In genomic region chr2:36013010-36013409, GRCm38 (mm10) we compare ENCODE assay signal across 11 mouse cellular contexts. TPM values are rescaled to one million over a fixed set of nuclear protein-coding genes. Genes with fewer than 3 reads are reported as not detected.
DNase-seq lines count a peak whose midpoint lies in the region; ATAC-seq and TF ChIP-seq lines count a peak whose summit lies in the region.
"Had no signal": no experiment of that assay in that cellular context is flagged by ENCODE, and none has a peak within 500 bp of the region (broad histone marks: within the 10 kb centered on the region; RNA-seq: fewer than 3 reads in every experiment).

No protein-coding gene starts in this region.

- no peak overlapping the region for H3K4me2 ChIP-seq in forebrain, embryonic 16.5 days (ENCODE audit: low read length)
- no peak overlapping the region for H3K4me2 ChIP-seq in forebrain, embryonic 13.5 days
- no peak overlapping the region for H3K4me2 ChIP-seq in lung, postnatal 0 days (replicated peaks; ENCODE audit: low read depth, low read length)
- H3K4me2 ChIP-seq in hindbrain, embryonic 14.5 days (replicated peaks), result no peak overlapping the region
- H3K4me2 ChIP-seq: liver, embryonic 13.5 days had no signal

- H3K9ac ChIP-seq in forebrain, embryonic 16.5 days (replicated peaks; ENCODE audit: low read depth, low read length), result no peak overlapping the region
- H3K9ac ChIP-seq in forebrain, embryonic 13.5 days, result no peak overlapping the region
- no peak overlapping the region for H3K9ac ChIP-seq in lung, postnatal 0 days (replicated peaks; ENCODE audit: low read depth)
- no peak overlapping the region for H3K9ac ChIP-seq in hindbrain, embryonic 14.5 days
- H3K9ac ChIP-seq: liver, embryonic 13.5 days had no signal

- DNase-seq in adrenal gland, postnatal 36 days, result peak; percentile 59 to 62
- peak; percentile 83 for DNase-seq in kidney, adult 2 months
- peak; percentile 49 for DNase-seq in lung, postnatal 0 days (ENCODE audit: low spot score)
- no peak for DNase-seq in thymus, postnatal 36 days
- no peak for DNase-seq in hindbrain, embryonic 14.5 days (ENCODE audit: low spot score)
- no peak for DNase-seq in gastrocnemius, postnatal 4 days (ENCODE audit: low spot score in 2 of 2)
- DNase-seq: liver, embryonic 13.5 days had no signal

- no peaks in the 10 kb centered on the region for H3K36me3 ChIP-seq in forebrain, embryonic 16.5 days (ENCODE audit: control insufficient read depth, insufficient read depth)
- H3K36me3 ChIP-seq in forebrain, embryonic 13.5 days (ENCODE audit: poor library complexity, severe bottlenecking), result no peaks in the 10 kb centered on the region
- no peaks in the 10 kb centered on the region for H3K36me3 ChIP-seq in kidney, adult 2 months (ENCODE audit: control insufficient read depth, insufficient read depth, low read length)
- no peaks in the 10 kb centered on the region for H3K36me3 ChIP-seq in lung, postnatal 0 days (ENCODE audit: insufficient read depth, low read length)
- no peaks in the 10 kb centered on the region for H3K36me3 ChIP-seq in hindbrain, embryonic 14.5 days (replicated peaks; ENCODE audit: control insufficient read depth, insufficient read depth)
- H3K36me3 ChIP-seq: hindbrain, embryonic 10.5 days; liver, embryonic 13.5 days had no signal

- H3K27me3 ChIP-seq in forebrain, embryonic 16.5 days (replicated peaks; ENCODE audit: control insufficient read depth, insufficient read depth, low read length), result no peaks in the 10 kb centered on the region
- H3K27me3 ChIP-seq in forebrain, embryonic 13.5 days, result peaks cover 23% of the 10 kb centered on the region
- no peaks in the 10 kb centered on the region for H3K27me3 ChIP-seq in kidney, adult 2 months (replicated peaks; ENCODE audit: control insufficient read depth, insufficient read depth, low read length)
- peaks cover 3% of the 10 kb centered on the region; the same call in 1 of the 2 replicates for H3K27me3 ChIP-seq in lung, postnatal 0 days (replicated peaks; ENCODE audit: insufficient read depth, low read length)
- H3K27me3 ChIP-seq in hindbrain, embryonic 14.5 days (ENCODE audit: control insufficient read depth, insufficient read depth, low read length), result peaks cover 12% of the 10 kb centered on the region

- no peak overlapping the region for H3K4me3 ChIP-seq in forebrain, embryonic 16.5 days (replicated peaks; ENCODE audit: low read length)
- no peak overlapping the region for H3K4me3 ChIP-seq in forebrain, embryonic 13.5 days
- no peak overlapping the region for H3K4me3 ChIP-seq in kidney, adult 2 months (ENCODE audit: insufficient read depth, low read depth, low read length)
- H3K4me3 ChIP-seq in lung, postnatal 0 days (ENCODE audit: low read depth, low read length), result no peak overlapping the region
- H3K4me3 ChIP-seq in hindbrain, embryonic 14.5 days (replicated peaks; ENCODE audit: low read length), result no peak overlapping the region
- H3K4me3 ChIP-seq: hindbrain, embryonic 10.5 days; liver, embryonic 13.5 days had no signal

- H3K4me1 ChIP-seq in forebrain, embryonic 16.5 days (replicated peaks; ENCODE audit: control insufficient read depth, insufficient read depth, low read length), result peaks cover 14% of the 10 kb centered on the region
- peaks cover 20% of the 10 kb centered on the region for H3K4me1 ChIP-seq in forebrain, embryonic 13.5 days
- H3K4me1 ChIP-seq in kidney, adult 2 months (ENCODE audit: control insufficient read depth, insufficient read depth, low read length), result 0 out of 2 replicates have a peak, but pooled peaks cover 4% of the 10 kb centered on the region
- peaks cover 7% of the 10 kb centered on the region for H3K4me1 ChIP-seq in lung, postnatal 0 days (ENCODE audit: insufficient read depth, low read depth, low read length)
- H3K4me1 ChIP-seq in hindbrain, embryonic 14.5 days (replicated peaks; ENCODE audit: control insufficient read depth, insufficient read depth, low read length), result peaks cover 7% of the 10 kb centered on the region; the same call in 1 of the 2 replicates

- peak overlapping the region; percentile 7; the same call in 1 of the 2 replicates for H3K27ac ChIP-seq in forebrain, embryonic 16.5 days (ENCODE audit: low read length)
- no peak overlapping the region for H3K27ac ChIP-seq in forebrain, embryonic 13.5 days
- no peak overlapping the region for H3K27ac ChIP-seq in kidney, adult 2 months (ENCODE audit: insufficient read depth, low read depth, low read length)
- no peak overlapping the region for H3K27ac ChIP-seq in lung, postnatal 0 days (ENCODE audit: low read length)
- H3K27ac ChIP-seq in hindbrain, embryonic 14.5 days, result no peak overlapping the region
- H3K27ac ChIP-seq: hindbrain, embryonic 10.5 days; liver, embryonic 13.5 days had no signal

- no peak for TF ChIP-seq CTCF in kidney, adult 2 months (conservative IDR thresholded peaks at IDR 0.05; ENCODE audit: insufficient read depth, insufficient read length, low read depth, low read length)
- no peak for TF ChIP-seq CTCF in lung, postnatal 0 days (IDR thresholded peaks at IDR 0.05)

- H3K9me3 ChIP-seq in forebrain, embryonic 16.5 days (ENCODE audit: control insufficient read depth, low read length), result no peaks in the 10 kb centered on the region
- H3K9me3 ChIP-seq in forebrain, embryonic 13.5 days (replicated peaks), result no peaks in the 10 kb centered on the region
- H3K9me3 ChIP-seq in lung, postnatal 0 days (ENCODE audit: low read length), result no peaks in the 10 kb centered on the region
- H3K9me3 ChIP-seq in hindbrain, embryonic 14.5 days (ENCODE audit: control insufficient read depth, low read length), result no peaks in the 10 kb centered on the region
- H3K9me3 ChIP-seq: hindbrain, embryonic 10.5 days; liver, embryonic 13.5 days had no signal

- TF ChIP-seq POLR2A in kidney, adult 2 months (IDR thresholded peaks at IDR 0.05; ENCODE audit: low read depth, low read length), result no peak

- 69% methylated on average over 12 of the region's 12 CpGs for WGBS in forebrain, embryonic 16.5 days
- WGBS in forebrain, embryonic 13.5 days, result 69% methylated on average over 12 of the region's 12 CpGs
- 38% methylated on average over 12 of the region's 12 CpGs for WGBS in kidney, adult 2 months
- 39% methylated on average over 12 of the region's 12 CpGs for WGBS in lung, postnatal 0 days
- 56% methylated on average over 12 of the region's 12 CpGs for WGBS in hindbrain, embryonic 14.5 days

- TF ChIP-seq EP300 in lung, postnatal 0 days (IDR thresholded peaks at IDR 0.05), result 0 out of 2 replicates have a peak, but pooled peaks have one; percentile 49

- ATAC-seq in forebrain, embryonic 16.5 days, result no peak
- no peak for ATAC-seq in forebrain, embryonic 13.5 days
- ATAC-seq in lung, postnatal 0 days, result peak; percentile 91
- no peak for ATAC-seq in hindbrain, embryonic 14.5 days (ENCODE audit: low FRiP score)

RNA-seq across cellular contexts. Expression of gene Ttll11, which starts 33.3 kb away (rescaled TPM):
- polyA plus RNA-seq in forebrain, embryonic 16.5 days (2015; fragmentation: Nextera tagmentation; extraction: Ambion mirVana), result 2.5 and 3.2 TPM in 2 replicates
- polyA plus RNA-seq in forebrain, embryonic 13.5 days (2015; fragmentation: Nextera tagmentation; extraction: Ambion mirVana), result 1.8 and 2.2 TPM in 2 replicates
- total RNA-seq in adrenal gland, postnatal 36 days (2021), result 10 to 100 TPM in 1 of 2 experiments, 1 to 10 TPM in 1; 1.7 to 23.0 TPM
- 0.41 and 0.84 TPM in 2 replicates for polyA plus RNA-seq in kidney, adult 2 months (2012; rRNA removed)
- polyA plus RNA-seq in lung, postnatal 0 days (2015; fragmentation: Nextera tagmentation; extraction: Ambion mirVana), result 1.7 and 2.1 TPM in 2 replicates
- polyA plus RNA-seq in hindbrain, embryonic 14.5 days (2014; fragmentation: Nextera tagmentation; extraction: Ambion mirVana), result 6.6 and 7.9 TPM in 2 replicates
- 1 to 10 TPM; 3.4 to 5.8 TPM for total RNA-seq in gastrocnemius, postnatal 4 days (2021)

RNA-seq across cellular contexts. Expression of gene Ndufa8, which starts 36.2 kb away (rescaled TPM):
- 240 and 273 TPM in 2 replicates for polyA plus RNA-seq in forebrain, embryonic 16.5 days (2015; fragmentation: Nextera tagmentation; extraction: Ambion mirVana)
- polyA plus RNA-seq in forebrain, embryonic 13.5 days (2015; fragmentation: Nextera tagmentation; extraction: Ambion mirVana), result 222 and 237 TPM in 2 replicates
- total RNA-seq in adrenal gland, postnatal 36 days (2021), result 100 to 1,000 TPM; 205 to 220 TPM
- polyA plus RNA-seq in kidney, adult 2 months (2012; rRNA removed), result 203 and 261 TPM in 2 replicates
- polyA plus RNA-seq in lung, postnatal 0 days (2015; fragmentation: Nextera tagmentation; extraction: Ambion mirVana), result 202 and 228 TPM in 2 replicates
- 324 and 335 TPM in 2 replicates for polyA plus RNA-seq in hindbrain, embryonic 14.5 days (2014; fragmentation: Nextera tagmentation; extraction: Ambion mirVana)
- total RNA-seq in gastrocnemius, postnatal 4 days (2021), result 100 to 1,000 TPM; 249 to 250 TPM

RNA-seq across cellular contexts. Expression of gene Morn5, which starts 36.2 kb away (rescaled TPM):
- polyA plus RNA-seq in forebrain, embryonic 16.5 days (2015; fragmentation: Nextera tagmentation; extraction: Ambion mirVana), result 1.5 and 2.2 TPM in 2 replicates
- polyA plus RNA-seq in forebrain, embryonic 13.5 days (2015; fragmentation: Nextera tagmentation; extraction: Ambion mirVana), result 2.0 and 4.1 TPM in 2 replicates
- 1 to 10 TPM in 1 of 2 experiments, under 1 TPM in 1; 0.56 to 1.1 TPM for total RNA-seq in adrenal gland, postnatal 36 days (2021)
- 0.61 and 1.7 TPM in 2 replicates for polyA plus RNA-seq in kidney, adult 2 months (2012; rRNA removed)
- polyA plus RNA-seq in lung, postnatal 0 days (2015; fragmentation: Nextera tagmentation; extraction: Ambion mirVana), result 5.3 and 6.7 TPM in 2 replicates
- 3.1 and 4.2 TPM in 2 replicates for polyA plus RNA-seq in hindbrain, embryonic 14.5 days (2014; fragmentation: Nextera tagmentation; extraction: Ambion mirVana)
- not detected for total RNA-seq in gastrocnemius, postnatal 4 days (2021)
- polyA plus RNA-seq: liver, embryonic 13.5 days; stomach, embryonic 14.5 days had no signal

Comparison
In these comparisons a context has a peak if more than half of its experiments do, and no peak if none do; other contexts are left out.
1. DNase-seq: peak in adrenal gland, postnatal 36 days (2 of 2), kidney, adult 2 months (single experiment) and lung, postnatal 0 days (single experiment); none in thymus, postnatal 36 days (0 of 2), hindbrain, embryonic 14.5 days (single experiment) and gastrocnemius, postnatal 4 days (0 of 2).